Mouse (Mus musculus): ENCODE measurements at regions not wholly inside any gene's neighbourhood (a gene's known extent, or its start where the extent isn't known, plus 50 kb on each side); places are given as distances from the start of the nearest gene placed in this dataset.

GRCm38 (mm10) chr10:98694690-98695370, 219.4 kb upstream of the Atp2b1 start:
- DNase-seq (ENCODE audit: extremely low spot score in 1 of 2, low spot score in 1 of 2) = no peak

GRCm38 (mm10) chr10:98695371-98695725, 218.9 kb upstream of the Atp2b1 start:
- DNase-seq (ENCODE audit: extremely low spot score in 1 of 2, low spot score in 1 of 2) = no peak

DNA sequence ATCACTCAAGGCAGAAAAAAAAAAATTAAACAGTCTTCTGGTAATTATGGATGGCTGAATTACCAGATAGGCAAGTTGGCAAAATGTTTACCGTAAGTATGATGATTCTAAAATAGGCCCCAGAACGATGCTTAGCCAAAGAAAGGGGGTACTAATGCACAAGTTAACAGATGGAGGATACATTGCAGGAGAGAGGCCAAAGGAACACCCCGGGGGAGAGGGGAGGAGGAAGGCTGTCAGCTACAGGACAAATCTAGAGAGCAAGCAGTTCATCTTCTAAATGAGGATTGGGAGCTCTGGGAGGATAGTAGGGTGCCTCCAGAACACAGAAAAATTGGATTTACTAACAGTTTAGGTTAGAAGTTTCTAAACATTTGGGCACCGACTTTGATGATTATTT, 216.3 kb upstream of the Atp2b1 start:
- no peak for DNase-seq (ENCODE audit: extremely low spot score in 1 of 2, low spot score in 1 of 2)

DNA sequence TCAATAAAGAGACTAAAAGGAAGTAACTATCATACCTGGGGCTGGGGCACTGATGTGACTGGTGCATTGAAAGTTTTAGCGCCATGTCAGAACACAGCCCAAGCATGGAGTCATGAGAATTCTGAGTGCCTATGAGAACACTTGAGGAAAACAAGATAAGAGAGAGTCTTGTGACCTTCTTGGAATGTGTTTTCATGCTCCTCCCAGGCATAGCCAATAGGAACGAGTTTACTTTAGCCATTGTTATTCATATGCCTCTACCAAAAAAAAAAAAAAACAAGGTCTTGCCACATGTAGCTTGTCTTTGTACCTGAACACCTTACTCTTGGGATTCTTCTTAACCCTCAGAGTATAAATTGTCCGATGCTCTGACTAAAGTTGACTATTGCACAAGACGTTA, 214.6 kb upstream of the Atp2b1 start:
- no peak for DNase-seq (ENCODE audit: extremely low spot score in 1 of 2, low spot score in 1 of 2)

DNA sequence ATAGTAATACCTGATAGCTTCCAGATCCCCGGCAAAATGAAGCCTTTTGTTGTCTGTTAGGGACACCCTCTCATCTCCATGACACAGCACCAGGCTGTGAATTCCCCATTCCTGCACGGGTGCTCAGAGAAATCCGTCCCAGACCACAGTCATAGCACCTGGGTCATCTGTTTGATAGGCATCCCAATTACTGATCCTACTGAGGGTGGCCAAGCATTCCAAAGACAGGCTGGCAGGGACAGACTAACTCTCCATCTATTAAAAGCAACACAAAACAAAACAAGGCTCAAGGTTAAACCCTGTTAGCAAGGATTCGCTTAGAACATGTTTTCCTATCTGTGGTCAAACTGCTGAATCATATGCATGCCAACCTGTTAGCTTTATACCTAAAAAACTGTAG, 213.8 kb upstream of the Atp2b1 start:
- DNase-seq (ENCODE audit: extremely low spot score in 1 of 2, low spot score in 1 of 2) = no peak

GRCm38 (mm10) chr10:98701285-98701684, 212.9 kb upstream of the Atp2b1 start:
- no peak for DNase-seq (ENCODE audit: extremely low spot score in 1 of 2, low spot score in 1 of 2)

DNA sequence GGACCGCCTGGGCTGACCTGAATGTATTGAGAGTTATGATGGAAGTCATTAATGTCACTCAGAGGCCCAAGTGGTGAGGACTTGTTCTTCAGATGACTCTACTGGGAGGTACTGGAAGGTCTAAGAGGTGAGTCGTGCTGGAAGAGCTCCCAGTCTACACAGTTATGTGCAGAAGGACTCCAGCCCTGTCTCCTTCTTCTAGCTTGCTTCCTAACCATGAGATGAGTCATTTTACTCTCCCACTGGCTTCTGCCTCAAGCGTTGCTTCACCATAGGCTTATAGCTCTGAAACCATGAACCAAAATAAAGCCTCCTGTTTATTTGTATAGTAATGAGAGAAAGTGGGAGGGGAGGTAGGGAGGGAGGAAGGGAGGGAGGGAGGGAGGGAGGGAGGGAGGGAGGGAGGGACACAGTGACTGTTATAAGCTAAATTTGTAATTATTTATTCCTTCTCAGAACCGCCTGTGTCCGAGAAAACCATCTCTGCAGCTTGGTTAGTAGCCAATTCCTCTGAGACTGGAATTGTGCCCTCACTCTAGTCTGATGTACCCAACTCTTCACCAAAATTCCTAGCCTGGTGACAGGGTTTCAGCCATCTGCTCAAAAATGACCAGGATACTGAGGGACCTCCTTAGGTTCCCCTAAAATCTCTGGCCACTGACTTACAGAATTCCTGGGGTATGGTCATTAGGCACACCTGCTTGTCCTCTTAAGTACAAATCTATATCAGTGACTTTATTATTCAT, 211.6 kb upstream of the Atp2b1 start:
- DNase-seq (ENCODE audit: extremely low spot score in 1 of 2, low spot score in 1 of 2) = no peak

DNA sequence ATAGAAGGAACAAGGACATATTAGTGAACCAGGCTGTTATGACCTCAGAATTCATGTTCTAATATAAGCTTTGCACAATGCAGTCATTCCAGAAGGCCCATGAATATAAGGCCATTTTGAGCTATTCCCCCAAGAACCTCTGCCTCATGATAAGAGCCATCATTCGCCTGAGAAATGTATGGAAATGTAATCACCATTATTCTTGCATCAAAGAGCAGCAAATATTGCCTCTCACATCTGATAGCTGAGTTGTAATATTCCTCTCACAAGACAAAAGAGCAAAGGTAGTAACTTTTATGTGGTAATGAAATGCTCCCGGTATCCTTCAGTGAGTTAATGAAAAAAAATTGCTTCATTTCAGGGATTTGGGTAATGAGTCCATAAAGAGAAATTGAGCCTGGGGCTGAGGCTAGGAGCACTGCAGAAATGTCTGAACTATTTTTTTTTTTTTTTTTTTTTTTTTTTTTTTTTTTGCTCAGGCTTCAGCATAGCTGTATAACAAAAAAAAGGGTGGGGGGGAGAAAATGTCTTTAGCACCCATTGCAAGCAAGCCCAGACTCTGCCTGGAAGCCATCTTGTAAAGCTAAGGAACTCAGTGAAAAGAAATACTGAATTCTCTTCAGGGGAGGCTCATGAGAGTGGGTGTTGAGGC, 210.4 kb upstream of the Atp2b1 start:
- no peak for DNase-seq (ENCODE audit: extremely low spot score in 1 of 2, low spot score in 1 of 2)

GRCm38 (mm10) chr10:98704559-98704958, 209.6 kb upstream of the Atp2b1 start:
- DNase-seq (ENCODE audit: extremely low spot score in 1 of 2, low spot score in 1 of 2) = no peak

GRCm38 (mm10) chr10:98717856-98718255, 196.3 kb upstream of the Atp2b1 start:
- DNase-seq (ENCODE audit: extremely low spot score in 1 of 2, low spot score in 1 of 2) = no peak

GRCm38 (mm10) chr10:98718706-98719105, 195.5 kb upstream of the Atp2b1 start:
- DNase-seq (ENCODE audit: extremely low spot score in 1 of 2, low spot score in 1 of 2) = no peak

GRCm38 (mm10) chr10:98720256-98721005, 193.8 kb upstream of the Atp2b1 start:
- no peak for DNase-seq (ENCODE audit: extremely low spot score in 1 of 2, low spot score in 1 of 2)

DNA sequence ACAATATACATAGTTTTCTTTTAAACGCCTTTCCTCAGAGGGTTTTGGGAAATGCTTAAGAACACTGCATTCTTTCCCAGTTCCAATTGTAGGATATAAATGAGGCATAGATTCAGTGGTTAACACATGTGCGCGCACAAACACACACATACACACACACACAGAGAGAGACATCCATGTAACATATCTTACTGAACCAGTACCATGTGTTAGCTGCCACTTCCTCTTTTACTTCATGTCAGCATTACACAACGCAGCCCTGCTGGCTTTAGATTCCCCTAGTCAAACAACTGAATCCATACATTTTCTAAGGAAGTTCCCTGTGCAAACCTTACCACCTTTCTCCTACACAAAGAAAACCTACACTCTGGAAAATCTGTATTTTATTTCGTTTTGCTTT, 189.1 kb upstream of the Atp2b1 start:
- DNase-seq (ENCODE audit: extremely low spot score in 1 of 2, low spot score in 1 of 2) = no peak

GRCm38 (mm10) chr10:98727130-98727529, 187.1 kb upstream of the Atp2b1 start:
- DNase-seq (ENCODE audit: extremely low spot score in 1 of 2, low spot score in 1 of 2) = no peak

GRCm38 (mm10) chr10:98728396-98729030, 185.7 kb upstream of the Atp2b1 start:
- DNase-seq (ENCODE audit: extremely low spot score in 1 of 2, low spot score in 1 of 2) = no peak

GRCm38 (mm10) chr10:98733950-98734585, 180.1 kb upstream of the Atp2b1 start:
- DNase-seq (ENCODE audit: extremely low spot score in 1 of 2, low spot score in 1 of 2) = no peak

DNA sequence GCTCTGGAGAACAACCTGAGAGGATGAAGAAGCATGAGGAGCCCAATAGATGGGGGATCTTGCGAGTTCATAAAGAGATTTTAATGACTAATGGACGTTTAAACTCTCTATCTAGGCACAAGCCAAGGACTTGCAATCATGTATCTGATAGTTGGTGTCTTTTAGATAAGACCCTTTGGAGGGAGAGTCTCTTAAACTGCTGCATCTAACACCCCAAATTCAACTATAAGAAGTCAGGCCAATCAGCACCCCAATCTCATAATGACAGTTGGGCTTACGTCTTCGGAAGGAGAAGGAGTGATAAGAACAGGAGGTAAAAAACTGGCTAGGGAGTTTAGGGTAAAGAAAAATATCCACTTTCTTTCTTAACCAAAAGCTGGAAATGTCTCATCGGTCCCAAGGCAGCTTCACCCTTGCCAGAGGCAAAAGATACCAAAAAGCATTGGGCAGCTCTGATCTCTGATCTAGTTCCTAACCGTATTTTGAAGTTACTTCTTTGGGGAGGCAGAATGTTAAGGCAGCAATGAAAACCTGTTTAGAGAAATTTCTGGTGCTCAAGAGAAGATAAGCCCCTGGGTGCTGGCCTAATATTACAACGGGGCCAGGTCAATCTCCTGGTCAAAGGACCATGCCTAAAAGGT, 173.6 kb upstream of the Atp2b1 start:
- no peak for DNase-seq (ENCODE audit: extremely low spot score in 1 of 2, low spot score in 1 of 2)

DNA sequence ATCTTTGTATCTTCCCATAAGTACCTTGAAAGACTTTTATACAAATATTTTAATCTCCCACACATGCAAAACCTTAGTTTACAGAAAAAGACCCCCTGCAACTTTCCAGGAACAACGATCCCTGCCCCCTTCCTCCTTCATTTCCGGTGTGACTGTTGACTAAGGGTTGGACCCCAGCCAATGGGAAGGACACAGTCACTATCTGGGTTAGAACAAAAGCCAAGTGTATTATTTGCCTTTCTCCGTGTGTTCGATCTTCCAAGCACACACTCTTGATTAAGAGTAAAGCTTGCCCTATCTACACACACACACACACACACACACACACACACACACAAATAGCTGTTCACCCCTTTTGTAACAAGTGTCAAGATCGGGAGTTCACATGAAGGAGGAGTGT, 172.8 kb upstream of the Atp2b1 start:
- DNase-seq (ENCODE audit: extremely low spot score in 1 of 2, low spot score in 1 of 2) = no peak

DNA sequence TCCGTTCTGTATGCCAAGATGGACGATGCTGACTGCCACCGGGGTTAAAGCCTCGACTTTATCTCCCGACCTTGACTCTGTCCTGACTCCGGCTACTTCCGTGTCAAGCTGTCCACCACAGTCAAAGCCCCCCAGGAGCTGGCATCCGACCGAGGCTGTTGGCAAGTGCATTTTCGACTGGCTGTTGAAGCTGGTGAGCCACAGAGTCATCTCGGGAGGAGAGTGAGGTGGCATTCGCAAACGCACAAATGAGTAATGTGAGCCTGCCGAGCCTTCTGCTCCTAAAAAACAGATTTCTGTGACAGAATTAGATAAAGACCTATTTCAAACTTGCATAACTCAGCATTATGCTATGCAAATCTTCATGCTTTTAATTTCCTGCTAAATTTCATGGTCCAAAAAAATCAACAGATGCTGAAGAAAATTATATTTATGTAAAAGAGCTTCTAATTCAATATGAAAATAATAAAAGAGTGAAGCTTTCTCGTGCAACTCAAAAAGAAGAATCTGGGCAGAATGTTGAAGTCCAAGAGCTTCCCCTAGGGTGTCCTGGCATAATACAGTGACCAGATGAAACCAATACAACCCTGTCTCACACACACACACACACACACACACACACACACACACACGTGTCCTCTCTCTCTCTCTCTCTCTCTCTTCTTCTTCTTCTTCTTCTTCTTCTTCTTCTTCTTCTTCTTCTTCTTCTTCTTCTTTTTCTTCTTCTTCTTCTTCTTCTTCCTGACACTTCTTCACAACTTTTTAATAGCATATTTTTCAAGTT, 171.2 kb upstream of the Atp2b1 start:
- DNase-seq (ENCODE audit: extremely low spot score in 1 of 2, low spot score in 1 of 2) = peak; percentile 43 to 44

Data from layer of hippocampus, postnatal 25 days (tissue).